Mouse (Mus musculus): ENCODE results near the gene Sgca.

The Sgca gene

DNA sequence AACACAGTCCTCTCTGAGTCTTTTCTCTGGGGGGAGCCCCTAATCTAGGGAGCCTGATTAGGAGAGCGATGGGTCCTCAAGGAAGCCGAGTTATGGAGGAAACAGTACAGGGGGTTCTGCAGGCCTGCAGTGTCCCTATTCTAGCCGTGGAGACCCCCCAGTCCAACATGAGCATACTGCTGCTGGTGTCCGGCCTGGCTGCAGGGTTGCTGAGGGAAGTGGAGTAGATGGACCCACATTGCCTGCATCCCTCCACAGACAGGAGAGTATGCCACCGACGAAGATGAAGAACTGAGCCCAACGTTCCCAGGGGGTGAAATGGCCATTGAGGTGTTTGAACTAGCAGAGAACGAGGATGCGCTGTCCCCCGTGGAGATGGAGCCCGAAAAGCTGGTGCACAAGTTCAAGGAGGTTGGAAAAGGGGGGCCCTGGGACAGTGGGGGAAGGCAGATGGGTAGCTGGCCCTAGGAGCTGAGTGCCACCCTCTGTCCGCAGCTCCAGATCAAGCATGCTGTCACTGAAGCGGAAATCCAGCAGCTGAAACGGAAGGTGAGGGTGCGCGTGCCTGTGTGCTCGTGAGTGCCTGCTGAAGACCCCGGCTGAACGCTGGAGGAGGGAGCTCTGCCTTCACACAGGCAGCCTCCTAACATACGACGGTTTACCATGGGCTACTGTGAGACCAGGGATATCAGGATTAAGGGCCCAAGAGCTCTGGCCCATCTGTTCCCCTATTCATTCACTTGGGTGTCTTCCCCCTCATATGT lies 25.6 kb upstream of the Sgca start:
- no peak for DNase-seq (ENCODE audit: low spot score)

DNA sequence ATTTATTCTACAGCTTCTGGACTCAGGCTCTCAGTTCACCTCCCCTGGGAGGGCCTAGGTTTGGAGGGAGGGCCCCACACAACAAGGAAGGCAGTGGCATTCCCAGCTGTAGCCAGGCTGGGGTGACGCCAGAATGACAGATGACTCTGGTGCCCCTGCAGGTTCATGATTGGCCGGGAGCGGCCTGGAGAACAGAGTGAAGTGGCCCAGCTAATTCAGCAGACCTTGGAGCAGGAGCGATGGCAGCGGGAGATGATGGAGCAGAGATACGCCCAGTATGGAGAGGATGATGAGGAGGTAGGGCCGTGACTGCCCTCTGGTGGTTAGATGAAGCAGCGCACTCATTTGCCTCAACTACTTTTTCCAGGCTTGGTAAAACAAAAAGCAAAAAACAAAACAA lies 24.9 kb upstream of the Sgca start:
- peak; percentile 71 for DNase-seq (ENCODE audit: low spot score)

DNA sequence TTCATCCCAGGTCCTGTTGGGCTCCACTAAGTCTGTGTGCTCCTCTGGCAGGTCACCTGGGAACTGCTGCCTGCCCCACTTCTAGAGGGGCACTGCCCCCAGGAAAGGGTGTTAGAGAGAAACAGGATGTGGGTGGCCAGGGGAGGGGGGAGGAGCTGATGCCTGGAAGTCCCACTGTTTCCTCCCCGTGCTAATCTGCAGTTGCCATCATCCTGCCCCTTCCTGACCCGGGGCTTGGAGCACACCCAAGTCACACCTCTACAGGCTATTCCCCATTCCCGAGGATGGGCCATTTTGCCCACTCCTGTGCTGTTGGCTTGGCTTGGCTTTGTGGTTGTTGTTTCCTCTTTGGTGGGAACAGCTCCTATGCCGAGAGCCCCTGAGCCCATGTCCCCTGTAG lies 24.4 kb upstream of the Sgca start:
- peak; percentile 57 for DNase-seq (ENCODE audit: low spot score)

DNA sequence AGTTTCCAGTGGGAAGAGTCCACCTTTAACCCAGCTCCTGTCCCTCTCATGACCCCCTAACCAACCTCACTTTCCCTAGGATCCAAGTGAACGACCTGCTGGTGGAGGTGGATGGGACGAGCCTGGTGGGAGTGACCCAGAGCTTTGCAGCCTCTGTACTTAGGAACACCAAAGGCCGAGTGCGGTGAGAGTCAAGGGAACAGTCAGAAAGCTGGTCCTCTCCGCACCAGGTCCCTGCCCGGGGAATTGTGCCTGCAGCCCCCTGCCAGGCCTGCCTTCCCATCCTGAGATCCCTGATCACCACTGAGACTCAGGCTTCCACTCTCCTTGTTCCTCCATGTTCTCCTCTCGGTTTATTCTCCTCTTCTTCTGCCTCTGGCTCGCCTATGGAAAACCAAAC lies 24.0 kb upstream of the Sgca start:
- DNase-seq (ENCODE audit: low spot score), result no peak

DNA sequence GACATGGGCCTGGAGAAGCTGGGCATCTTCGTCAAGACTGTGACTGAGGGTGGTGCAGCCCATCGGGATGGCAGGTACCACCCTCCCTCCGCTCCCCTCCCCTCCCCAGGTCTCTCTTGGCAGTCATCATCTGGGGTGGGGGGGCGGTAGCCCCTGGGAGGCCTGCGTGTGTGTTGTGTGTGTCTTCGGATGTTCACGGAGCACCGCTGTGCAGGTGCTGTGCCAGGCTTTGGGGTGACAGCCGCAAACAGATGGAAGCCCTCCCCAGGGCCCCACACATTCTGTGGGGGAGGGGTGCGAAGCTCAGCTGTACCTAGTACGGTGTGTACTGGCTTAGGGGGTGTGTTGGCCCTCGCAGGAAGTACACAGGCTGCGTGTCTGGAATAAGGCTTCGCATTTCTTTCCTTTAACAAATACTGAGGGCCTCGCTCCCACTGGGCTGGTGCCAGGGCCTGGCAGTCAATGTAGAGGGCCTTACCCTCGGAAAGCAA lies 22.0 kb upstream of the Sgca start:
- DNase-seq (ENCODE audit: low spot score), result peak; percentile 56

DNA sequence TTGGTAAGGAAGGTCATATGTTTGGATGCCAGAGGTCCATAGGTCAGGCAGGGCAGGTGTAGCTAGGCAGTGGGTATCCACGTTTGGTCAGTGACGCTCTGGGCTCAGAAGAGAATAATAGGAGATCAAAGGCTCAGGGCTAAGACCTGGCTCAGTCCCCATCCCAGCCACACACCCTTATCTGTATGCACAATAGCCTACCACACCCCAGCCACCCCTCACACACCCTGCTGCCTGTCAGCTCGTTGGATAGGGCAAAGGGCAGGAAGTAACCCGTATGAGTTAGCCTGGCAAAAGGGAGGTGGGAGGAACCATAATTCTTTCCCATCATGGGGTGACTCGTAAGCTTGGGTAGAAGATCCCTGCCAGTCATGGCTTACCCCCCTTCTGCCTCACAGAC lies 21.5 kb upstream of the Sgca start:
- DNase-seq (ENCODE audit: low spot score), result no peak

DNA sequence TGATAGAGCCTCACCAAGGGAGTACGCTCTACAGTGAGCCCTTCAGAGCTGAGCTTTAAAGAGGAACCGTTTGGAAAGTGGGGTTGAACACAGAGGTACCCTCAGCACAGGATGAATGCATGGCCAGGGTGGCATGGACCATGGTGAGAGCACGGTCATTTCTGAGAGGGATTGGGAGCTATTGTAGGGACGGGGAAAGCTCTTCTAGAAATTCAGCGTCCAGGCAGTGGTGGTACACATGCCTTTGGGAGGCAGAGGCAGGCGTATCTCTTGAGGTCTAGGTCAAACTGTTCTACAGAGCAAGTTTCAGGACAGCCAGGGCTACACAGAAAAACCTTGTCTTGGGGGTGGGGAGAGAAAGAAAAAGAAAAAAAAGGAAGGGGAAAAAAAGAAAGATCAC lies 20.9 kb upstream of the Sgca start:
- no peak for DNase-seq (ENCODE audit: low spot score)

DNA sequence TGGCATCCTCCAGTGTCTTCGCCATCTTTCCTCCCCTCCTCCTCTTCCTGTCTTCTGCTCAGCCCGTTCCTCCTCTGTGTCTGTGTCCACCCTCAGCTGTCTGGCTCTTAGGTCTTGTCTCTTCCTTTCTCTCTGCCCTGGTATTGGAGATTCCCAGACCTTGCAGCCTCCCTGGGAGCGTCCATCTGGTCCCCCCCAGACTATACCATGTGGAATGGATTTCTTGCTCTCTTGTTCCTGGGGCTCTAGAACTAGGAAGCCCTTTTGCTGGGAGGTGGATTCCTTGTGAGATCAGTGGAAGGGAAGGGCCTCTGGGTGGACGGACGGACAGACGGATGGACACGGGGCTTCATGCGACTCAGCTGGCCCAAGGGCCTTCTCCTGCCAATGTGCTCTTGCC lies 20.0 kb upstream of the Sgca start:
- no peak for DNase-seq (ENCODE audit: low spot score)

DNA sequence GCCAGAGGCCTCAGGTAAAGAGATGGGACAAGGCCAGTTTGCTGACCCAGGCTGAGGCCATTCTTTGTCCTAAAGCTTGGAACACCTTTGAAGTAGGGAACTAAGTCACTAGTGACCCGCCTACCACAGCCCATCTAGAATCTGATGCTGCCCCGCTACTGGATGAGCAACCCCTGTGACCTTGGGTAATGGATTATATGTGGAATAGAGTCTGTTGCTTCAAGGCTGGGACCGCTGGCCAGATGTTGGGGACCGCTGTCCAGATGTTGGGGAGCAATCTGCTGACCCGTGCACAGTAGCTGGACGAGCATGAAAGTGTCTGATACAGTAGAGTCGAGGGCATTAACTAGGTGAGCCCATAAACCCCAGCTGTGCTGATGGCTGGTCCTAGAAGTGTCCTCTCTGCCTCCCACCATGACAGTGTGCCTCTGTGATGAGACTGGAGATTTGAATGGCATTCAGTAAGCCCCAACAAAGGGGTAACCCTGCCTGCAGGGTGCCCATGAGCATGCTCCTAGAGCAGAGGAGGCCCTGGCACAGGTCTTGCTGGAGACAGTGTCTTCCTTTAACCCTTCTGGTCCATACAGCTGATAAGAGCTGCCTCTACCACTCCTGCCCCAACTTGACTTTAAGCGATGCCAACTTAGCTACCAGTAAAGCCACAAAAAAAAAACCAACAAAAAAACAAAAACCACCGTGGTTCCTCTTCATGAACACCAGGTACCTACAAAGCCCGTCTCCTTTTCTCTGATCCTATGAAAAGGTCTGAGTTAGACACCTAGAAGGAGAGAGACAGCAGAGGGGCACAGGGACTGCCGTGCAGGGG lies 19.0 kb upstream of the Sgca start:
- no peak for DNase-seq (ENCODE audit: low spot score)

DNA sequence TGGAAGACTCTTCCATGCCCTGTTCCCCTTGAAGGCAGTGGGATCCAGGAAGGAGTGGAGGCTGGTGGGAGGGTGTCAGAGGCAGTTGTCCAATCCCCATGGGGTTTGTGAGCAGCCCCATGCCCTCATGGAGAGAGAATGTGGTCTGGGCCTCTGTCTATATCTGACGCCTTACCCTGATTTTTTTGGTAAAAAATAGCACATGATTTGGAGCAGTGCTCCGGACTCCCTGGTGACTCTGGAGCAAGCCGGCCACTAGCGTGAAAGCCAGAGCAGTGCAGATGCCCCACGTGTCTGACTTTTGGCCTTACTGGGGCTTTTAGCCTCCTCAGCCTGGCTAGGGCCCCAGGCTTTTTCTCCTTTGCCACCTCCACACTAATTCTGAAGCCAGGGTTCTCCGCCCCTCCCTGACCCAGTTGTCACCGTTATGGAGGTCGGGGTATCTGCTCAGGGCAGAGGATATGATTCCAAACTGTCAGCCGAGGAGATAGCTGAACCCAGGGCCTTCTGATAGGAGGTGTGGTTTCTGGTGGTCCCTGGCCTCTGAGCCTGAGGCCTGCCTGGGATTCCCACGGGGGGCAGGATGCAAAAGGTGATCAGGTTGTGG lies 18.2 kb upstream of the Sgca start:
- DNase-seq (ENCODE audit: low spot score), result no peak

DNA sequence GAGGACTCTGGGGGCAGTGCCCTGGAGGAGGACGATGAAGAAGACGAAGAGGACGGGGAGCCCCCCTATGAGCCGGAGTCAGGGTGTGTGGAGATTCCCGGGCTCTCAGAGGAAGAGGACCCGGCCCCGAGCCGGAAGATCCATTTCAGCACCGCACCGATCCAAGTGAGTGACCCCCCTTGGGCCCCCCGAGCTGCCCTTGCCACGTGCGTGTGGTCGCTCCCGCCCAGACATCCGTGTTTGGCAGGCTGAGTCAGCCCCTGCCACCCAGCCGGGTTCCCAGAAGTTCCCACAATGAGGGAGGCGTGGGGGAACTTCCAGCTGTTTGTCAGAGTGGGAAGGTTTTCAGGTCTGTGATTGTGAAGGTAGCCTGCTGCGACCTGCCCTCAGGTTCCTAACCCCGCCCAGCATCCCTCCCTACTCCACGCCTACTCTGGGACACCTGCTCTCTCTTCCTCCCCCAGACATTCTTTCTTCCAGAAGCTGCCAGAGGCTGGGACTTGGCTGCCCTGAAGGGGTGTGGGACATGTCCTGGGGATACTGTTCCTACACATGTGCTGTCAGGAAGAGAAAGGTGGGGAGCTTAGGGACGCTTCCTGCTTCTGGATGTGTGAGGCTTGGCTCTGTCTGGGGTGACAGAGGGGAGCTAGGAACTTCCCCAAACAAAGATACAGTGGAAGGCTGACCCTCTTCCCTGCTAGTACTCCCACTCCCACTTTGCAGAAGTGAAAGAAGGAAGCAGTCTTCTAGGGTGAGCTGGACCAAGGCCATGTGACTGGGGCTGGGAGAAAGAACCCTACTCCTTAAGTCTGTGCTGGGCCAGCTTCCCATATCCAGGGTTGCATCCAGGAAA lies 16.9 kb upstream of the Sgca start:
- no peak for DNase-seq (ENCODE audit: low spot score)

DNA sequence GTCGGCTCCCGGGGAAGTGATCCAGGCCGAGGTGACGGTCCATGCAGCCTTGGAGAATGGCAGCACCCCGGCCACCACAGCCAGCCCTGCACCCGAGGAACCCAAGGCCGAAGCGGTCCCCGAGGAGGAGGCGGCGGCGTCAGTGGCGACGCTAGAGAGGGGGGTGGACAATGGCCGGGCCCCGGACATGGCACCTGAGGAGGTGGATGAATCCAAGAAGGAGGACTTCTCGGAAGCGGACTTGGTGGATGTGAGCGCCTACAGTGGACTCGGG lies 16.3 kb upstream of the Sgca start:
- DNase-seq (ENCODE audit: low spot score), result no peak

DNA sequence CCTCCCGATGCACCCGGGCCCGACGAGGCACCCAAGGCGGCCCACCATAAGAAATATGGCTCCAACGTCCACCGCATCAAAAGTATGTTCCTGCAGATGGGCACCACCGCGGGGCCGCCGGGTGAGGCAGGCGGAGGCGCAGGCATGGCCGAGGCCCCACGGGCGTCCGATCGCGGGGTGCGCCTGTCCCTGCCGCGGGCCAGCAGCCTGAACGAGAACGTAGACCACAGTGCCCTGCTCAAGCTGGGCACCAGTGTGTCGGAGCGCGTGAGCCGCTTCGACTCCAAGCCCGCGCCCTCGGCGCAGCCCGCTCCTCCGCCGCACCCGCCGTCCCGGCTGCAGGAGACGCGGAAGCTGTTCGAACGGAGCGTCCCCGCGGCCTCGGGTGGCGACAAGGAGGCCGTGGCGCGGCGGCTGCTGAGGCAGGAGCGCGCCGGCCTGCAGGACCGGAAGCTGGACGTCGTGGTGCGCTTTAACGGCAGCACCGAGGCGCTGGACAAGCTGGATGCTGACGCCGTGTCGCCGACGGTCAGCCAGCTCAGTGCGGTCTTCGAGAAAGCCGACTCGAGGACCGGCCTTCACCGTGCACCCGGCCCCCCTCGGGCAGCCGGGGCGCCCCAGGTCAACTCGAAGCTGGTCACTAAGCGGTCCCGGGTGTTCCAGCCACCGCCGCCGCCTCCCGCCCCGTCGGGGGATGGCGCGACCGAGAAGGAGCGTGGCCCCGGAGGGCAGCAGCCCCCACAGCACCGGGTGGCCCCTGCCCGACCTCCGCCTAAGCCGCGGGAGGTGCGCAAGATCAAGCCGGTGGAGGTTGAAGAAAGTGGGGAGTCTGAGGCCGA lies 15.7 kb upstream of the Sgca start:
- peak; percentile 63 for DNase-seq (ENCODE audit: low spot score)

DNA sequence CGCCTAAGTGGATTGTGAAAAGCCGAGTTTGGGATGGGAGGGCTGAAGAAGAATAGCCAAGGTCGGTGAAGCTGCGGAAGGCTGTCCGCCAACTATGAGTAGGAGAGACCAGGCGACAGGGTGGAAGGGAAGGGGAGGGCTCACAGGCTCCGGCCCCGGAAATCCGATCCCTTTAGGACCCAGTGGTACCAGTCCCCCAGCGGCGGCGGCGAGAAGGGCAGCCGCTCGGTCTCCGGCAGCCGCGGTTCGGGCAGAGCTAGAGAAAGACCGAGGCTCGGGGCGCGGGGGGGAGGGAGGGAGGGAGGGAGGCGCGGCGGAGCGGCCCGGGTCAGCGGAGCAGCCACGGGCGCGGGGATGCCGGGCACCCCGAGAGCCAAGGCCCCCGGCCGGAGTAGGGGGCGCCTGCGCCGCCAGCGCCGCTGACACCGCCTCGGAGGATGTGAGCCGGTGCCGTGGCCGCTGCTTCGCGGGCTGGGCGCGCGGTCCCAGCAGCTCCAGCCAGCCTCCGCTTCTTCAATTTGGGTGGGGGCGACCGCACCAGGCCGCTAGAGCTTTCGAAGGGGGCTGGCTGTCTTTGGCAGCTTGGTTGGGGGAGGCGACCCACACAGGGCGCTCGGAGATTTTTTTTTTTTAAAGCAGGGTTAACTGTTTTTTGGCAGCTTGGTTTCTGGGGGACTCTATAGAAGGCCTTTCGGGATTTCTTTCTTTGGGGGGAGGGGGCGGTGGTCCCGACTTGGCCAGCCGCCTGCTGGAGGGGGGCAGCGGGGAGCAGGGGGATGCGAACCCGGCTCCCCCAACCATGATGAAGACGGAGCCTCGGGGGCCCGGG lies 14.8 kb upstream of the Sgca start, which contains the start of gene Ppp1r9b:
Gene Ppp1r9b, plus strand, starts transcription at position 287 of the 829 bp plus-strand sequence.
- DNase-seq (ENCODE audit: low spot score), result peak; percentile 94

DNA sequence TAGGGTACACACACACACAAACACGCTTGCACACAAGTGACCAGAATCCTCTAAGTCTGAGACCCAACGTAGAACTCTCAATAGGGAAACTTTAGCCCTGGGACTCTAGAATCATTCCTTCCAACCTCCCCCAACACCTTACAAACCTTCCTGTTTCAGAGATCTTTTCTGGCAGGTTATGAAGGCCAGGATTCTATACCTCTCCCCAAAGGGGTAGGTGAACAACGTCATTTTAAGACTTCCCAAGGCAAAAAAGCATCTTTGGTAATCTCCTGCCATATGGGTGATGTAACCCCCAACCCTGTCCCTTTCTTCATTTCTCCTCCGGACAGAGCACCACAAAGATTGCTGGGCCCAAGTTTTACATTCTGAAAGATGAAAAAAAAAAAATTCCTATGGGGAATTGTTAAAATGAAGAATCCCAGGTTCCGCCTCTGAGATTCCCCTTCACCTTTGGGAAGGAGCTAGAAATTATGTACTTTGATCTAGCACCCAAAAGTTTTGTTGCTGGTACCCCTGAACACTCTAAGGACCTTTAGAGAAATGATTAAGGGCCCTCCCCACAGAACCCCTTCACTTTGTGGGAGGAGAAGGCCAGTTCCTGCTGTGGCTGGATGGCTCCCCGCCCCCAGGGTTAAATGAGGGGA lies 14.1 kb upstream of the Sgca start:
- no peak for DNase-seq (ENCODE audit: low spot score)

DNA sequence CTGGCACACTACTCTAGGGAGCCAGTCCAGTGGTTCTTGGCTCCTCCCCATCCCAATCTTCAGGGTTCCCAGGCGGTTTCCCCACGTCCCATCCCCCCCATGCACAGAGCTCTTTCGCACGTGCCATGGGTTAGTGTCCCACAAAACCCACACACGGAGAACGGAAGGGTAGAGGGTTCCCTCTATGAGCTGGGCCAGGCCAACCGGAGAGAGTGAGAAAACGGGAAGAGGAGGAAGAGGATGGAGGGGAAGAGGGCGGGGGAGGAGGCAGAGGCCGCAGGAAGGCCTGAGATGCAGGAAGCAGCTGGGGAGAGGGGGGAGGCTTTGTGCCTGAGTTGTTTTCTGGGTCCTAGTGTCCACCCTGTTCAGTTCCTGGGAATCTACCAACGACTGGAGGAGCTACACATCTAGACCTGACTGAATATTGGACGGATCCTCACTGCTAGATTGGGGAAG lies 13.5 kb upstream of the Sgca start:
- DNase-seq (ENCODE audit: low spot score), result peak; percentile 82

DNA sequence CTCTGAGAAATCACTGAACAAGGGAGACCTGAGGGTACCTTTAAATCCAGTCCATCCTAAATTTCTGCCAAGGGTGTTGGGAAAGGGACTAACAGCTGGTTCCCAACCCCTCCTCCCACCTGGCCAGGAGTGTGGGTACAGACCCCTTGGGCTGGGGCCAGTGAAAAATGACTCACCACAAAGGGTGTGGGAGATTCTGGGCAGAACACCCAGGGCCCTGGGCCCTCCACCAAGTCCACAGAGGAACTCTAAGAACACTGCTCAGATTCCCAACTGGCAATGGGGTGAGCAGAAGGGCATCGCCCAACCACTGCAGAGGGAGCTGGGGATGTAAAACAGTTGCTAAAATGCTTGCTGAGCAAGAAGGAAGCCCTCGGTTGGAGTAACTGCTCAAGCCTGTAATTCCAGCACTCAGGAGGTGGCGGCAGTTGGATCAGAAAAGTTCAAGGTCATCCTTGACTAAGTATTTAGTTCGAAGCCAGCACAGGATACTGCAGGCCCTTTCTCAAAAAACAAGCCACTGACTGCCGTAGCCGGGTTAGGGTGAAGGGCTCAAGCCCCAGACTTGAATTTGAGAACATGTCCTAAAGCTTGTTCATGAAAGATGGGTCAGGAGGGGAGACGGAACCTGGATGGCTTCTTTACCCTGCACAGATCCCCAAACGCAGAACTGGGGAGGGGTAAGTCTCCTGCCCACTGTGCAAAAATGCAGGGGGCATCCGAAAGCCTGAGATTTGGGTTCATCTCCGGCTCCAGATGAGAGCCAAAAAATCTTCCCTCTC lies 12.8 kb upstream of the Sgca start:
- DNase-seq (ENCODE audit: low spot score), result peak; percentile 68

DNA sequence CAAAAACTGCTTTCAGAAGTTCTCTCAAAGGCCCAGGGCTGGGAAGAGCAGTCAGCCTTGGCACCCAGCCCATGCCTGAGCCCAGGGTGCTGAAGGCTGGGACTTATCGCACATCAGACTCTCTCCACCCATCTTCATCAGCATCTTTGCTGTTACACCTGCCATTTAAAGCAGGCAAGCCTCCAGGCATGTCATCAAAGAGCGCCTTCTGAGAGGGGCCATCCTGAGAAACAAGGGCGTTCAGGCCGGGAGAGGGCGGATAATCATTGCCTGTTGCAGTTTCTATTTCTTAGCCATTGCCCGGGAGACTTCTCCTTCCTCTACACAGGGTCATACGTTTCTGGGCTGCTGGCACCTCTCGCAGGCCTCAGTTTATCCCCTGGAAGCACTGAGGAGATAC lies 11.7 kb upstream of the Sgca start:
- no peak for DNase-seq (ENCODE audit: low spot score)

DNA sequence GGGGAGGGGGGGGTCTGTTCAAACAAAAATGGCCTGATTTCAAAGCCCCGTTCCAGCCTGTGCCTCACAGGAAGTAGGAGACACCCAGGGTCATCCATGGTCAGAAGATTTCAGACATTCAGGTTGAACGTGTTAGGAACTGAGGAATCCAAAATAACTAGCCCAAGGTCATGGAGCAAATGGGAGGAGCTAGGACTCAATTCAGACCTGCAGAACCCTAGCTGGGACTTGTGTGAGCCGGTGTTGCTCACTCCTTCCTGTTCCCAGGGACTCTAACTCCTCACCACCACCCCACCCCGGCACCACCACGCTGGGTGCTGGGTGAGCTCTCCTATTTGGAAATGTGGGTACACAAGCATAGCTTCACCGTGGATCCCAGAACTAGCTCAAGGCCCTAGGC lies 11.2 kb upstream of the Sgca start:
- DNase-seq (ENCODE audit: low spot score), result no peak
